Mouse (Mus musculus) CH12.LX (cell line): ENCODE data around the gene Sf1. TPM values are rescaled to one million over a fixed set of nuclear protein-coding genes. Genes with fewer than 3 reads are reported as not detected.
A peak's percentile ranks its signal among the peaks of the same experiment; 100 is the strongest.

Experiments used
- DNase-seq: peaks from one replicate; pipeline ENCODE4 v3.0.0-alpha.2; 2013; ENCODE audit errors: extremely low read depth
- H3K27ac ChIP-seq: 2 replicates; pipeline ENCODE4 v1.5.1; 2012; ENCODE audit warnings: low read depth, mild to moderate bottlenecking, control low read depth, moderate library complexity; ENCODE audit not compliant: insufficient read depth
- H3K27me3 ChIP-seq: replicated peaks from 2 replicates; pipeline ENCODE3; 2012; ENCODE audit warnings: inconsistent platforms
- H3K36me3 ChIP-seq, 2 experiments: replicated peaks in 1 of 2; 2 replicates each; pipeline versions ENCODE3 to v1.6.1; 2012; ENCODE audit warnings: inconsistent platforms in 1 of 2, low read length in 1 of 2, mild to moderate bottlenecking in 1 of 2, mixed read lengths in 1 of 2, moderate library complexity in 1 of 2; ENCODE audit not compliant: control insufficient read depth in 1 of 2, insufficient read depth in 1 of 2
- H3K4me1 ChIP-seq, 2 experiments: 2 replicates each; pipeline ENCODE4 v1.6.1; 2012; ENCODE audit warnings: inconsistent platforms in 1 of 2, moderate library complexity in 1 of 2; ENCODE audit not compliant: insufficient read depth in 2 of 2, control insufficient read depth in 1 of 2
- H3K4me2 ChIP-seq: 2 replicates; pipeline ENCODE4 v1.6.1; 2012; ENCODE audit warnings: low read depth, mild to moderate bottlenecking, control low read depth; ENCODE audit not compliant: poor library complexity, insufficient read depth, severe bottlenecking
- H3K4me3 ChIP-seq, 3 experiments: fragments of 150-350 bp in 1 of 3; sonication (generic) in 1 of 3; replicated peaks in 1 of 3; 2 replicates each; pipeline versions ENCODE3 to v1.5.1; 2011 to 2012; ENCODE audit warnings: low read depth in 2 of 3, low read length in 2 of 3, mild to moderate bottlenecking in 2 of 3, moderate library complexity in 2 of 3, control low read depth in 1 of 3, improper control_type of control experiment in 1 of 3, inconsistent platforms in 1 of 3, mixed read lengths in 1 of 3; ENCODE audit not compliant: poor library complexity in 1 of 3
- H3K79me2 ChIP-seq: replicated peaks from 2 replicates; pipeline ENCODE4 v1.6.1; 2012; ENCODE audit warnings: mild to moderate bottlenecking, moderate library complexity; ENCODE audit not compliant: control insufficient read depth, poor library complexity, insufficient read depth, severe bottlenecking; ENCODE audit errors: extremely low read depth
- H3K9ac ChIP-seq: 2 replicates; pipeline ENCODE4 v1.6.1; 2012; ENCODE audit warnings: low read depth, mild to moderate bottlenecking, control low read depth, moderate library complexity; ENCODE audit not compliant: insufficient read depth
- H3K9me3 ChIP-seq: replicated peaks from 2 replicates; pipeline ENCODE3; 2012; ENCODE audit warnings: low read length, inconsistent platforms, mixed read lengths
- BHLHE40 ChIP-seq: IDR thresholded peaks from 2 replicates; pipeline ENCODE4 v1.6.1; 2011; ENCODE audit warnings: mild to moderate bottlenecking, low read depth, low read length, improper control_type of control experiment
- CHD1 ChIP-seq: IDR thresholded peaks from 2 replicates; pipeline ENCODE4 v1.6.1; 2012; ENCODE audit warnings: low read depth, low read length, improper control_type of control experiment, inconsistent platforms
- CHD2 ChIP-seq: IDR thresholded peaks from 2 replicates; pipeline ENCODE4 v1.6.1; 2011; ENCODE audit warnings: low read length, improper control_type of control experiment
- CTCF ChIP-seq, 2 experiments: IDR thresholded peaks in 1 of 2; conservative IDR thresholded peaks in 1 of 2; 2 replicates each; pipeline ENCODE4 v1.5.1; 2011 to 2012; ENCODE audit warnings: low read depth in 2 of 2, low read length in 2 of 2, improper control_type of control experiment in 1 of 2, inconsistent platforms in 1 of 2, mild to moderate bottlenecking in 1 of 2, moderate library complexity in 1 of 2
- E2F4 ChIP-seq: IDR thresholded peaks from 2 replicates; pipeline ENCODE4 v1.6.1; 2011; ENCODE audit warnings: low read depth, low read length, improper control_type of control experiment; ENCODE audit not compliant: insufficient replicate concordance
- ELF1 ChIP-seq: IDR thresholded peaks from 2 replicates; pipeline ENCODE4 v1.6.1; 2014; ENCODE audit warnings: low read depth, mild to moderate bottlenecking, inconsistent platforms, low read length, improper control_type of control experiment
- EP300 ChIP-seq: IDR thresholded peaks from 2 replicates; pipeline ENCODE4 v1.6.1; 2011; ENCODE audit warnings: low read length, improper control_type of control experiment
- GABPA ChIP-seq: IDR thresholded peaks from 2 replicates; pipeline ENCODE4 v1.6.1; 2012; ENCODE audit warnings: low read depth, low read length, improper control_type of control experiment, inconsistent platforms; ENCODE audit not compliant: insufficient replicate concordance
- HCFC1 ChIP-seq: IDR thresholded peaks from 2 replicates; pipeline ENCODE4 v1.6.1; 2012; ENCODE audit warnings: low read depth, mild to moderate bottlenecking, inconsistent platforms, low read length, improper control_type of control experiment
- JUN ChIP-seq: IDR thresholded peaks from 2 replicates; pipeline ENCODE4 v1.6.1; 2011; ENCODE audit warnings: low read depth, mild to moderate bottlenecking, low read length, improper control_type of control experiment, moderate library complexity; ENCODE audit not compliant: insufficient read depth
- JUND ChIP-seq: conservative IDR thresholded peaks from 2 replicates; pipeline ENCODE4 v1.6.1; 2011; ENCODE audit warnings: low read depth, low read length, improper control_type of control experiment
- MAZ ChIP-seq: IDR thresholded peaks from 2 replicates; pipeline ENCODE4 v1.6.1; 2012; ENCODE audit warnings: low read depth, mild to moderate bottlenecking, inconsistent platforms, low read length, improper control_type of control experiment, moderate library complexity
- POLR2A ChIP-seq: IDR thresholded peaks from 2 replicates; pipeline ENCODE4 v1.6.1; 2011; ENCODE audit warnings: low read depth, mild to moderate bottlenecking, improper control_type of control experiment, low read length
- RAD21 ChIP-seq: IDR thresholded peaks from 2 replicates; pipeline ENCODE4 v1.6.1; 2011; ENCODE audit warnings: low read depth, mild to moderate bottlenecking, low read length, improper control_type of control experiment, moderate library complexity
- SIN3A ChIP-seq: IDR thresholded peaks from 2 replicates; pipeline ENCODE4 v1.6.1; 2012; ENCODE audit warnings: low read length, improper control_type of control experiment, inconsistent platforms
- TBP ChIP-seq: conservative IDR thresholded peaks from 2 replicates; pipeline ENCODE4 v1.6.1; 2011; ENCODE audit warnings: low read depth, low read length, improper control_type of control experiment
- dilution Hi-C: fragments of 300-500 bp; cut with MboI; formaldehyde crosslinking; loops from 2 replicates; pipeline ENCODE4 v1.14.3; 2020; ENCODE audit warnings: low sequenced_read_pairs; ENCODE audit not compliant: extremely low pct_unique_long_range_greater_than_20kb, extremely low pct_ligation_motif_present
- in situ Hi-C: fragments of 300-500 bp; cut with MboI; formaldehyde crosslinking; loops from 3 replicates; pipeline ENCODE4 v1.14.3; 2019; ENCODE audit warnings: low sequenced_read_pairs, low pct_ligation_motif_present, low pct_unique_long_range_greater_than_20kb, mixed read lengths
- polyA plus RNA-seq: library from polyadenylated mRNA; unstranded; fragments of >175 nt; gene quantifications from 2 replicates; pipeline ENCODE4 v1.2.1, GENCODE M21; 2012; ENCODE audit warnings: low read depth; ENCODE audit not compliant: insufficient read length
- total RNA-seq, 2 experiments: library from RNA; depleted of rRNA; stranded (reverse); fragments of 300-350 nt in 1 of 2; fragments of >200 nt in 1 of 2; gene quantifications; 2 replicates each; pipeline ENCODE4 v1.2.3; 2012 to 2014

Sf1 gene
- total and polyA plus RNA-seq, 3 experiments = 54.5 to 251 (median 70.4) TPM

GRCm38 (mm10) chr19:6340524-6341452, 22.7 kb upstream of the Sf1 start, which contains the start of gene Map4k2 (continued):
- TF ChIP-seq RAD21 (no peak), JUN (no peak), HCFC1 (0 out of 2 replicates have a peak, but pooled peaks have one; percentile 55), MAZ (peak; percentile 92), GABPA (no peak), POLR2A (no peak), CHD2 (peak; percentile 89), JUND (no peak), CTCF (conservative IDR thresholded peaks at IDR 0.05 in 1 of 2, IDR thresholded peaks at IDR 0.05 in 1 of 2; ENCODE audit: low read depth in 2 of 2, low read length in 2 of 2) (0 out of 4 replicates have a peak, but pooled peaks of 1 of the 2 experiments have one; percentile 17), EP300 (peak; percentile 76)

GRCm38 (mm10) chr19:6341453-6342077, 21.9 kb upstream of the Sf1 start:
- H3K9ac ChIP-seq = peak overlapping the region; percentile 81
- no peaks in the 10 kb centered on the region for H3K27me3 ChIP-seq
- H3K9me3 ChIP-seq = no peaks in the 10 kb centered on the region
- H3K36me3 ChIP-seq = peaks cover 62 to 75% of the 10 kb centered on the region in 2 experiments
- dilution Hi-C loops (no loop called here), in situ Hi-C loops (no loop called here)
- peaks cover 17% of the 10 kb centered on the region for H3K79me2 ChIP-seq
- H3K4me2 ChIP-seq = peak overlapping the region; percentile 90
- DNase-seq = no peak
- TF ChIP-seq EP300 (no peak), TBP (no peak), E2F4 (no peak), ELF1 (0 out of 2 replicates have a peak, but pooled peaks have one; percentile 20), CHD1 (0 out of 2 replicates have a peak, but pooled peaks have one; percentile 17), SIN3A (0 out of 2 replicates have a peak, but pooled peaks have one; percentile 4), BHLHE40 (peak; percentile 48), JUN (no peak)
- TF ChIP-seq, all 38 proteins: peak for 4
- Histone ChIP-seq H3K4me3 (peak overlapping the region; percentile 75 to 96 (median 90)), H3K4me1 (peaks cover 38 to 72% of the 10 kb centered on the region in 2 experiments), H3K27ac (peak overlapping the region; percentile 77)
